Mouse (Mus musculus): ENCODE data around the gene Diaph2.
"Not testable (repeated sequence)": the region's sequence is repeated elsewhere in the genome, so short reads cannot be mapped to it uniquely, and the experiment has no call there.

Diaph2 gene

GRCm38 (mm10) chrX:129749571-129750061 lies at the start of gene Diaph2:
TSS of gene Diaph2 (plus strand) at chrX:129749742.
- DNase-seq (ENCODE audit: low spot score), result peak; percentile 27

- DNase-seq (ENCODE audit: low spot score), result no peak
Observed at GRCm38 (mm10) chrX:129701634-129702312, 47.8 kb upstream of the Diaph2 start.

GRCm38 (mm10) chrX:129709656-129710055 lies 39.9 kb upstream of the Diaph2 start:
- no peak for DNase-seq (ENCODE audit: low spot score)

- no peak for DNase-seq (ENCODE audit: low spot score)
Observed at GRCm38 (mm10) chrX:129728717-129729220, 20.8 kb upstream of the Diaph2 start.

- no peak for DNase-seq (ENCODE audit: low spot score)
Observed at GRCm38 (mm10) chrX:129736562-129736961, 13.0 kb upstream of the Diaph2 start.

- no peak for DNase-seq (ENCODE audit: low spot score)
Observed at GRCm38 (mm10) chrX:129739226-129739625, 10.3 kb upstream of the Diaph2 start.

GRCm38 (mm10) chrX:129742981-129743380 lies 6.6 kb upstream of the Diaph2 start:
- no peak for DNase-seq (ENCODE audit: low spot score)

- no peak for DNase-seq (ENCODE audit: low spot score)
Observed at GRCm38 (mm10) chrX:129745976-129746375, 3.6 kb upstream of the Diaph2 start.

- DNase-seq (ENCODE audit: low spot score), result no peak
Observed at GRCm38 (mm10) chrX:129749102-129749501, 440 bp upstream of the Diaph2 start.

GRCm38 (mm10) chrX:129750094-129750569 lies 590 bp downstream of the Diaph2 start:
- no peak for DNase-seq (ENCODE audit: low spot score)

GRCm38 (mm10) chrX:129750606-129751005 lies 1.1 kb downstream of the Diaph2 start:
- no peak for DNase-seq (ENCODE audit: low spot score)

- DNase-seq (ENCODE audit: low spot score), result no peak
Observed at GRCm38 (mm10) chrX:129756606-129757005, 7.1 kb downstream of the Diaph2 start.

- no peak for DNase-seq (ENCODE audit: low spot score)
Observed at GRCm38 (mm10) chrX:129762649-129763048, 13.1 kb downstream of the Diaph2 start.

- no peak for DNase-seq (ENCODE audit: low spot score)
Observed at GRCm38 (mm10) chrX:129765378-129765777, 15.8 kb downstream of the Diaph2 start.

GRCm38 (mm10) chrX:129766811-129767210 lies 17.3 kb downstream of the Diaph2 start:
- no peak for DNase-seq (ENCODE audit: low spot score)

GRCm38 (mm10) chrX:129770625-129771024 lies 21.1 kb downstream of the Diaph2 start:
- DNase-seq (ENCODE audit: low spot score), result no peak

- no peak for DNase-seq (ENCODE audit: low spot score)
Observed at GRCm38 (mm10) chrX:129773556-129774255, 24.2 kb downstream of the Diaph2 start.

- no peak for DNase-seq (ENCODE audit: low spot score)
Observed at GRCm38 (mm10) chrX:129774478-129774877, 24.9 kb downstream of the Diaph2 start.

GRCm38 (mm10) chrX:129776761-129777160 lies 27.2 kb downstream of the Diaph2 start:
- no peak for DNase-seq (ENCODE audit: low spot score)

GRCm38 (mm10) chrX:129777404-129777962 lies 27.9 kb downstream of the Diaph2 start:
- DNase-seq (ENCODE audit: low spot score), result no peak

- no peak for DNase-seq (ENCODE audit: low spot score)
Observed at GRCm38 (mm10) chrX:129781844-129782243, 32.3 kb downstream of the Diaph2 start.

GRCm38 (mm10) chrX:129784062-129784461 lies 34.5 kb downstream of the Diaph2 start:
- DNase-seq (ENCODE audit: low spot score), result no peak

- not testable (repeated sequence) for DNase-seq (ENCODE audit: low spot score)
Observed at GRCm38 (mm10) chrX:129799920-129800319, 50.4 kb downstream of the Diaph2 start.
